Mouse (Mus musculus) heart, adult 2 months (tissue): Measurements from ENCODE around the gene Trmo. TPM values are rescaled to one million over a fixed set of nuclear protein-coding genes. Genes with fewer than 3 reads are reported as not detected.

Experiments used
- DNase-seq, 2 experiments: peaks; one replicate each; pipeline ENCODE4 v3.0.0; 2021
- H3K27ac ChIP-seq: fragments of 200-600 bp; 2 replicates; pipeline ENCODE4 v1.8.1; 2022
- H3K27me3 ChIP-seq: fragments of 200-500 bp; 2 replicates; pipeline ENCODE4 v1.6.1; 2012; ENCODE audit warnings: mild to moderate bottlenecking, low read length, inconsistent platforms, mixed read lengths; ENCODE audit not compliant: control insufficient read depth, insufficient read depth
- H3K36me3 ChIP-seq: fragments of 200-500 bp; 2 replicates; pipeline ENCODE4 v1.6.1; 2012; ENCODE audit warnings: low read length, inconsistent platforms; ENCODE audit not compliant: control insufficient read depth, insufficient read depth
- H3K4me1 ChIP-seq: fragments of 200-500 bp; 2 replicates; pipeline ENCODE4 v1.6.1; 2011; ENCODE audit warnings: low read length; ENCODE audit not compliant: control insufficient read depth, insufficient read depth
- H3K4me3 ChIP-seq: fragments of 200-600 bp; 2 replicates; pipeline ENCODE4 v1.8.1; 2022
- H3K79me2 ChIP-seq: fragments of 200-500 bp; replicated peaks from 2 replicates; pipeline ENCODE4 v1.6.1; 2012; ENCODE audit warnings: mild to moderate bottlenecking, inconsistent platforms, low read length, moderate library complexity, mixed read lengths; ENCODE audit not compliant: control insufficient read depth, insufficient read depth
- H3K9ac ChIP-seq: fragments of 200-500 bp; 2 replicates; pipeline ENCODE4 v1.6.1; 2012; ENCODE audit warnings: low read depth, mild to moderate bottlenecking, control low read depth, inconsistent platforms, low read length, mixed read lengths
- CTCF ChIP-seq: fragments of 200-600 bp; IDR thresholded peaks from 2 replicates; pipeline ENCODE4 v1.8.1; 2022; ENCODE audit warnings: antibody characterized with exemption, mild to moderate bottlenecking, moderate library complexity
- EP300 ChIP-seq: fragments of 200-500 bp; IDR thresholded peaks from 2 replicates; pipeline ENCODE4 v1.6.1; 2011; ENCODE audit warnings: low read depth, low read length, control low read depth; ENCODE audit not compliant: insufficient read depth
- POLR2A ChIP-seq: fragments of 200-500 bp; IDR thresholded peaks from 2 replicates; pipeline ENCODE4 v1.6.1; 2011; ENCODE audit warnings: mild to moderate bottlenecking, low read depth, low read length, control low read depth; ENCODE audit not compliant: insufficient read depth
- WGBS: fragments of 180-500 bp; shearing (Covaris S2); methylation state at CpG from one replicate; pipeline ENCODE4 v1.1.7; 2018; 5-methylcytosine and 5-hydroxymethylcytosine counted together
- intact Hi-C: fragments of 180-260 bp; cut with DNase I; formaldehyde crosslinking; loops from one replicate; pipeline ENCODE4 v1.15.1; 2025
- polyA plus RNA-seq: library from polyadenylated mRNA; depleted of rRNA; stranded (reverse); fragments of >200 nt; gene quantifications from 2 replicates; pipeline ENCODE4 v1.2.3, GENCODE M21; 2012
- total RNA-seq, 2 experiments: library from RNA; stranded (reverse); gene quantifications; 2 replicates each; pipeline ENCODE4 v1.2.3; 2021

Trmo gene
- total and polyA plus RNA-seq, 3 experiments = 3.7 to 4.1 (median 3.8) TPM

DNA sequence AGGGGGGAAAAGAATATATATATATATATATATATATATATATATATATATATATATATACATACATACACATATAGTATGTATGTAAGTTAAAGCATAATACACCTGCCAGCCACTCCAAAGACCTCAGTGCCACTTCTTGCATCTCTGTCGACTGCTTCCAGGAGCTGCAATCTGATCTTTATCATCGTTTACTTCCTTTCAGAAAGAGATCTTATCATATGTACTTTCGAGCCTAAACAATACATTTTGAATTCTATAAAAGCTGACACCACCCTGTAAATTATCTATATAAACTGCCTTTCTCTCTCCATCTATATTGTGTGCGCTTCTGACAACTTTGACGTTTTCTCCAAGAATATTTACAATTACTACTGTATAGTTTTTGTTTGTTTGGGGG, 681 bp downstream of the Trmo start:
- TF ChIP-seq POLR2A (no peak), CTCF (no peak), EP300 (no peak)

DNA sequence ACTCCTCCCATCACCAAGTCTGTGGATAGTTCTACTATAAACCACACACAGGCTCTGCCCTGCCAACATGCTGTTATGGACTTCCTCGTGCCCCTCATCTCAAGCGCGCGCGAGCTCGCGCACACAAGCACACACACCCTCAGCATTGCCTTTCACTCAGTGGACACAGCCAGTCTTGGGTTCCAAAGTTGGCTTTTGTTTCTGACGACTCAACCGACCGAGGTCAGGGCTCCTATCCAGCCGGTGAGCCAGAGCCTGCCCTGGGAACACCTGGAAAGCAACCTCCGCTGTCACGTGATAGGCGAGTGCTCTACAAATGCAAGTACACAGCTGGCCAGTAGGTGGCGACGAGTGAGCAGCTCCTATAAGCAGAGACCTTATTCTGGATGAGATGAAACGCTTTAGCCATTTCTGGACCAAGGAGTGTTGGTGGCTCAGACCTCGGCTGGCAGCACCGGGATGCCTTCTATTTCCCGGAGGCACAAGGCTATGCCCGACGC, 14.3 kb downstream of the Trmo start:
- intact Hi-C loops = loop anchor here (5.0 to 10.0 kb wide), 3 partner anchors 173 to 280 kb away; partner anchors contain the start of gene Tbc1d2
- Histone ChIP-seq H3K36me3 (no peaks in the 10 kb centered on the region), H3K4me1 (peaks cover 3% of the 10 kb centered on the region; the same call in 1 of the 2 replicates), H3K9ac (no peak overlapping the region), H3K79me2 (no peaks in the 10 kb centered on the region), H3K27ac (peak overlapping the region; percentile 12; the same call in 1 of the 2 replicates), H3K27me3 (peaks cover 2% of the 10 kb centered on the region; the same call in 1 of the 2 replicates), H3K4me3 (peak overlapping the region; percentile 51)
- peak; percentile 84 for TF ChIP-seq CTCF
- no peak for TF ChIP-seq POLR2A
- no peak for TF ChIP-seq EP300
- 13% methylated on average over 22 of the region's 22 CpGs for WGBS
- peak; percentile 81 to 84 for DNase-seq

More for the DNA sequence above, 681 bp downstream of the Trmo start:
- WGBS = 13% methylated on average over 5 of the region's 5 CpGs
- no peak for DNase-seq
- Histone ChIP-seq H3K27me3 (no peaks in the 10 kb centered on the region), H3K36me3 (no peaks in the 10 kb centered on the region), H3K27ac (peak overlapping the region; percentile 94), H3K4me1 (no peaks in the 10 kb centered on the region; the same call in 1 of the 2 replicates), H3K9ac (no peak overlapping the region), H3K79me2 (no peaks in the 10 kb centered on the region), H3K4me3 (peak overlapping the region; percentile 85)
- intact Hi-C loops = loop anchor here (2.0 to 5.0 kb wide), 3 partner anchors 64 to 250 kb away; partner anchors contain the start of genes Ncbp1, Tstd2 and Xpa

DNA sequence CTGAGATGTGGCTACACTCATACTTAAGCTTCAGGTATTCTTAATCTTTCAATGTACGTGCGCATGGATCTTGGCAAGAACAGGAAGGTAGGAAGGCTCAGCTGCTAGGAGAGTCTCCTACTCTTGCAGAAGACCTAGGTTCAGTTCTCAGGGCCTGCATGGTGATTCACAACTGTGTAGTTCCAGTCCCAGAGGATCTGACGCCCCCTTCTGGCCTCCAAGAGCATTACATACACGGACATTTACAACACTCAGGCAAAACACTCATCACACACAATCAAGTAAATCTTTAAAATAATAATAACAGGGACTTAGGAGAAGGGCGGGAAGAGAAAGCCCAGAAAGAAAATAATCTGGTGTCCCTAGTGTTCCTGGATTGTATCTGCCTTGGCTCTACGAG, 14.8 kb downstream of the Trmo start:
- Histone ChIP-seq H3K79me2 (no peaks in the 10 kb centered on the region), H3K36me3 (no peaks in the 10 kb centered on the region), H3K27ac (peak overlapping the region; percentile 12; the same call in 1 of the 2 replicates), H3K27me3 (peaks cover 2% of the 10 kb centered on the region; the same call in 1 of the 2 replicates), H3K9ac (no peak overlapping the region), H3K4me3 (peak overlapping the region; percentile 51), H3K4me1 (peaks cover 3% of the 10 kb centered on the region; the same call in 1 of the 2 replicates)
- intact Hi-C loops = loop anchor here (10.0 kb wide), 1 partner anchor 280 kb away; the partner anchor contains the start of gene Tbc1d2
- DNase-seq = peak in 1 of 2 experiments; percentile 34
- WGBS = 51% methylated on average over 6 of the region's 6 CpGs
- TF ChIP-seq CTCF (peak; percentile 60), POLR2A (no peak), EP300 (no peak)

DNA sequence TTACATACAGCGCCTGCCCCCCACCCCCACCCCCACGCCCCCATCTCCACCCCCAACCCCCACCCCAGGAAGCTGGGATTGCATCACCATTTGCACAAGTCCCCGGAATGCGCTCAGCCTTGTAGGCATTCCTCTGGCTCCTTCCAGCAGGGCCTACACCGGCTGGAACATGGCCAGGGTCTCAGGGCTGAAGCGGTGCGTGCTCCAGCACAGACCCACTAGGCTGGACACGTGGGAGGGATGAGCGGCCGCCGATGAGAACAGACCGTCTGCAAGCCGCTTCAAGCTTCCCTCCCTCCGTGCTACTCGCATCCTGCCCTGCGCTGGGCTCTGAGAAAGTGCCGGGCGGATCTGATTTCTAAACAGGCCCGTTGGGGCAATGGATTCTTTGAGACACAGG, 18.2 kb downstream of the Trmo start:
- Histone ChIP-seq H3K4me3 (no peak overlapping the region), H3K36me3 (no peaks in the 10 kb centered on the region), H3K27me3 (peaks cover 2% of the 10 kb centered on the region; the same call in 1 of the 2 replicates), H3K27ac (no peak overlapping the region), H3K79me2 (no peaks in the 10 kb centered on the region), H3K9ac (peak overlapping the region; percentile 30; the same call in 1 of the 2 replicates), H3K4me1 (peaks cover 3% of the 10 kb centered on the region; the same call in 1 of the 2 replicates)
- intact Hi-C loops = loop anchor here (10.0 kb wide), 1 partner anchor 284 kb away; the partner anchor contains the start of gene Tbc1d2
- WGBS = 3% methylated on average over 19 of the region's 19 CpGs
- DNase-seq = peak; percentile 67 to 68
- TF ChIP-seq EP300 = no peak
- no peak for TF ChIP-seq CTCF
- no peak for TF ChIP-seq POLR2A

DNA sequence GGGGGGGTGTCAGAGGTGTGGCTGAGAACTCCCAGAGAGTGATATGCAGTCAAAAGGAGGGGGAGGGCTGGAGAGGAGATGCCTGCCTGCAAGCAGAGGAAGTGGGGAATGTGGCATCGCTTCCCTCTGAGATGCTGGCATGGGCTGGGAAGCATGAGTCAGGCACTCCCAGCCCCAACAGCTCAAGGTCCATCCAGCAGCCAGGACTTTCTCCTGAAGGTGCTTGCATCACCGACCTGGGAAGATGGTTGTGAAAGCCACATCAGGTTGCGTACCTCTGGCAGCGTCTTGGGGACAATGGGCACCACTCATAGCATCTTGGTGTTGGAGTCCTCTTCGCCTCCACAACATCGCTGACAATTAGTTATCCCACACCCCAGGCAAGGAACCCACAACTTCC, 18.8 kb downstream of the Trmo start:
- Histone ChIP-seq H3K36me3 (no peaks in the 10 kb centered on the region), H3K9ac (no peak overlapping the region), H3K79me2 (no peaks in the 10 kb centered on the region), H3K27ac (no peak overlapping the region), H3K4me3 (no peak overlapping the region), H3K27me3 (peaks cover 2% of the 10 kb centered on the region; the same call in 1 of the 2 replicates), H3K4me1 (peaks cover 3% of the 10 kb centered on the region; the same call in 1 of the 2 replicates)
- DNase-seq = no peak
- no peak for TF ChIP-seq EP300
- TF ChIP-seq POLR2A = no peak
- no peak for TF ChIP-seq CTCF
- 38% methylated on average over 6 of the region's 6 CpGs for whole genome bisulfite sequencing
- intact Hi-C loops = loop anchor here (10.0 kb wide), 1 partner anchor 284 kb away; the partner anchor contains the start of gene Tbc1d2

DNA sequence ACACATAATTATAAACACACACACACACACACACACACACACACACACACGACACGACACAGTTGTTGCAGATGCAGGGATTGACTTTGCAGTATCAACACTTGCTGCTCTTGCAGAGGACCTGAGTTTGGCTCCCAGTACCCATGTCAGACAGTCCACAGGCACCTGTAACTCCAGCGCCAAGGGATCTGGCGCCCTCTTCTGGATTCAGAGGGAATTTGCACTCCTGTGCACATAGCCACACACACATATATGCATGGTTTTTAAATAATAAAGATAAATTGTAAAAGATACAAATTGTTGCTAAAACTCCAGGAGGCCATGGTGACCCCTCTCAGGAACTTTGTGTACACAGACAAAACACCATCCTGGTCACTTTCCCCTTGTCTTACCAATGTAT, 20.2 kb downstream of the Trmo start:
- TF ChIP-seq POLR2A (no peak), EP300 (no peak), CTCF (peak; percentile 33)
- no peak overlapping the region for H3K9ac ChIP-seq
- no peaks in the 10 kb centered on the region for H3K79me2 ChIP-seq
- H3K36me3 ChIP-seq = no peaks in the 10 kb centered on the region
- WGBS = 62% methylated on average over 4 of the region's 4 CpGs
- H3K27me3 ChIP-seq = peaks cover 2% of the 10 kb centered on the region; the same call in 1 of the 2 replicates
- DNase-seq = no peak
- intact Hi-C loops = no loop called here
- no peak overlapping the region for H3K4me3 ChIP-seq
- no peaks in the 10 kb centered on the region; the same call in 1 of the 2 replicates for H3K4me1 ChIP-seq
- H3K27ac ChIP-seq = no peak overlapping the region
